Mouse (Mus musculus): ENCODE measurements around the gene Erc1.

DNA sequence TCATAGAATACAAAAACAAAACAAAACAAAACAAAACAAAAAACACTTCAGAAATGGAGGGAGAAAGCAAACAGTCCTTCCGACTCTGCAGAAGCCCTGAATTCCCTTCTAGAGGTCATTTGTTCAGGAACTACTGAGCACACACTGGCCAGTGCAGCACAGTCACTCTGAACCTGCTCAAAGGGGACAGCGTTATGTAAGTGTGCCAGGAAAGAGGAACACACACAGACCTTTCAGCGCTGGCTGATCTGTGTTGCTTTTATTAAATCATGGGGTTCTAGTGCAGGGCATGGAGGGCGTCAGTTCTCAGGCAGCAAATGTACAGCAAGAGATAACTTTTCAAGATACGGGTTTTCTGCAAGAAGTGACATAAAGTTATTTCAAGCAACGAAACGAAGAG, 35.2 kb upstream of the Erc1 start:
- no peak for TF ChIP-seq CTCF (IDR thresholded peaks at IDR 0.05; ENCODE audit: borderline replicate concordance, insufficient read depth, low read length)
- no peak for TF ChIP-seq POLR2A (IDR thresholded peaks at IDR 0.05; ENCODE audit: low read depth, low read length)

All from embryonic fibroblast, embryonic 13.5 days (primary cell).